Mouse (Mus musculus): Measurements from ENCODE around the gene Olfr1134. TPM values are rescaled to one million over a fixed set of nuclear protein-coding genes. Genes with fewer than 3 reads are reported as not detected.
"Not testable (repeated sequence)": the region's sequence is repeated elsewhere in the genome, so short reads cannot be mapped to it uniquely, and the experiment has no call there.

The Olfr1134 gene
- not detected for total RNA-seq (2021)
- not detected in 2 replicates for polyA plus RNA-seq (2012; rRNA removed)
- long read RNA-seq: 0 reads

DNA sequence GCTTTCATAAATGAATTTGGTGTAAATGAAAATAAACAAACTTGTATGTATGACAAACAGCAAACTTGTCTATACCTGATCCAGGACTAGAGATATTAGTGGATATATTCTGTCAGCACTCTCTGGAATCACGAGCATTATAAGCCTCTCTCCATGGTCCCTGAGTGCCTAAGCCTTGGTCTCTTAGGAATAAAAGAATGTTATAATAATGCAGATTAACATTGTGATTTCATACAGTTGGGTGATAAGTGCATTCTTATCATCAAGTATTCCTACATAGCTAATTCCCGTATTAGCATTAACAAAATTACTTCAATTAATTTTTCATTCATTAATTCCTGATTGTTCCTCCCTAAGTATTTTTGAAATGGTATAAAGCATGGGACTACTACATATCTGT, at the start of gene Olfr1134:
Gene Olfr1134 (minus strand): TSS at position 101 of the 400 bp plus-strand sequence.
- DNase-seq: no peak

- no peak for DNase-seq
Observed at GRCm38 (mm10) chr2:87693847-87694246, 35.6 kb upstream of the Olfr1134 start, which contains the start of gene Olfr1136. Gene Olfr1136 (minus strand): TSS chr2:87693947.

GRCm38 (mm10) chr2:87673564-87673963, 15.3 kb upstream of the Olfr1134 start, which contains the start of gene Olfr1135:
Gene Olfr1135 (minus strand): TSS chr2:87673664.
- no peak for DNase-seq

DNA sequence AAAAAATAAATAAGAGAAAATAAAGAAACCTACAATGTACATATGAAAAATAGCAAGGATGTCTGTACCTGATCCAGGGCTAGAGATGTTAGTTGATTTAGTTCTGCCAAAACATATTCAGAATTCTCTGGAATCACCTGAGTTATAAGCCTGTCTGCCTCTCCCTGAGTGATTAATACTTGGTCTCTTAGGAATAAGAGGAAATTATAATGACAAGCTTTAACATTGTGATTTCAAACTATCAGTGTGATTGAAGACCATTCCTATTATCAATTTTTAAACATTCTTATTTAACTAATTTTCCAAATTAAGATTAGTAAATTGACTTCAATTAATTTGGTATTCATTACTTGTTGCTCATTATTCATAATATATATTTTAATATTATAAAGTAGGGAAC, 11.0 kb downstream of the Olfr1134 start, which contains the start of gene Olfr1133:
Gene Olfr1133 (minus strand): TSS at position 101 of the 400 bp plus-strand sequence.
- DNase-seq: no peak

- no peak for DNase-seq
Observed at GRCm38 (mm10) chr2:87642441-87642840, 15.8 kb downstream of the Olfr1134 start.

DNA sequence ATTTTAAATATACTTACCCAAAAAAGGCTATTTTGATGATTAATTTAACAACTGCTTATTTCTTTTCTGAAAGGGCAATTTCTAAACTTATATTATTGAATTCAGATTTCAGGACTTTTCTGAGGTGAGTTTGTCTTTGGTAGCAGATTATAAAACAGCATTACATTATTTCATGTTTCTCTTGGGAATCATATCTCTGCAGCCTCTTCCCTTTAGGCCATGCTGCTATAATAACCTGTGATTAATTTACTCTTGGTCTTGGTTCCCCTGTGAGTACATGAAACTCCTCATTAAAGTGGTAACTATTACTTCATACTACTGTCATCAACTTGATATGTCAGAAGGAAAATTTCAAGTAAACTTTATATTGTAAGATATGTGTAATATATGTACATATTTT, 20.8 kb downstream of the Olfr1134 start, which contains the start of gene Olfr1132:
Gene Olfr1132 (minus strand): TSS at position 101 of the 400 bp plus-strand sequence.
- no peak for DNase-seq

- no peak for DNase-seq
Observed at GRCm38 (mm10) chr2:87626804-87627203, 31.5 kb downstream of the Olfr1134 start, which contains the start of gene Olfr1131. Gene Olfr1131 (plus strand): TSS chr2:87627104.

DNA sequence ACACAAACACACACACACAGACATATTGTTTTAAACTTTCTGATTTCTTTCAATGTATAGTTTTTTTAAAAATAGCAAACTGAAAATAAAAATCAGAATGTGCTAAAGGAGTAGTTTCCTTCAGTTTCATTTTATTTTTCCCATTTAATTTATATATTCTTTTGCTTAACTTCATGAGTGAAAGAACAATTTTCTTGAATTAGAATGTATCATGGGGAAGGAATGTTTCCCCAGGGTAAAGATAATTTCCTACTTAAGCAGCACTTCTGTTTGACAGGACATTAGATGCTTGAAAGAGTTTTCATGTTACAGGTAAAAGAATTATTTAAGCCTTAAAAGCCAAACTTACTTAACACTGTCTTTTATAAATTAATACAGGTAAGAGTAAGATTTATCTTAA, 52.3 kb downstream of the Olfr1134 start, which contains the start of gene Olfr1130:
Gene Olfr1130 (plus strand): TSS at position 301 of the 400 bp plus-strand sequence.
- DNase-seq: not testable (repeated sequence)

Other genes with a start within 250 kb of the Olfr1134 start
- gene Olfr1123, start 241.8 kb downstream of the Olfr1134 start, total RNA-seq (2021): not detected
- gene Olfr1123, start 241.8 kb downstream of the Olfr1134 start, polyA plus RNA-seq (2012; rRNA removed): not detected in 2 replicates
- not detected for gene Olfr1124, start 228.2 kb downstream of the Olfr1134 start, total RNA-seq (2021)
- gene Olfr1124, start 228.2 kb downstream of the Olfr1134 start, polyA plus RNA-seq (2012; rRNA removed): not detected in 2 replicates
- not detected for gene Olfr1126, start 204.5 kb downstream of the Olfr1134 start, total RNA-seq (2021)
- not detected in 2 replicates for gene Olfr1126, start 204.5 kb downstream of the Olfr1134 start, polyA plus RNA-seq (2012; rRNA removed)
- gene Pramel7, start 161.4 kb downstream of the Olfr1134 start, total RNA-seq (2021): not detected
- not detected in 2 replicates for gene Pramel7, start 161.4 kb downstream of the Olfr1134 start, polyA plus RNA-seq (2012; rRNA removed)
- not detected for gene Pramel6, start 151.9 kb downstream of the Olfr1134 start, total RNA-seq (2021)
- not detected in 2 replicates for gene Pramel6, start 151.9 kb downstream of the Olfr1134 start, polyA plus RNA-seq (2012; rRNA removed)
- gene Olfr153, start 126.7 kb downstream of the Olfr1134 start, total RNA-seq (2021): not detected
- gene Olfr153, start 126.7 kb downstream of the Olfr1134 start, polyA plus RNA-seq (2012; rRNA removed): not detected in 2 replicates
- not detected for gene Olfr1128, start 112.9 kb downstream of the Olfr1134 start, total RNA-seq (2021)
- not detected in 2 replicates for gene Olfr1128, start 112.9 kb downstream of the Olfr1134 start, polyA plus RNA-seq (2012; rRNA removed)
- gene Olfr1129, start 84.6 kb downstream of the Olfr1134 start, total RNA-seq (2021): not detected
- not detected in 2 replicates for gene Olfr1129, start 84.6 kb downstream of the Olfr1134 start, polyA plus RNA-seq (2012; rRNA removed)
- gene Olfr1130, start 52.2 kb downstream of the Olfr1134 start, total RNA-seq (2021): not detected
- gene Olfr1130, start 52.2 kb downstream of the Olfr1134 start, polyA plus RNA-seq (2012; rRNA removed): not detected in 2 replicates
- gene Olfr1131, start 31.4 kb downstream of the Olfr1134 start, total RNA-seq (2021): not detected
- gene Olfr1131, start 31.4 kb downstream of the Olfr1134 start, polyA plus RNA-seq (2012; rRNA removed): not detected in 2 replicates
- gene Olfr1132, start 20.9 kb downstream of the Olfr1134 start, total RNA-seq (2021): not detected
- not detected in 2 replicates for gene Olfr1132, start 20.9 kb downstream of the Olfr1134 start, polyA plus RNA-seq (2012; rRNA removed)
- not detected for gene Olfr1133, start 11.1 kb downstream of the Olfr1134 start, total RNA-seq (2021)
- not detected in 2 replicates for gene Olfr1133, start 11.1 kb downstream of the Olfr1134 start, polyA plus RNA-seq (2012; rRNA removed)
- not detected for gene Olfr1135, start 15.2 kb upstream of the Olfr1134 start, total RNA-seq (2021)
- gene Olfr1135, start 15.2 kb upstream of the Olfr1134 start, polyA plus RNA-seq (2012; rRNA removed): not detected in 2 replicates
- gene Olfr1136, start 35.5 kb upstream of the Olfr1134 start, total RNA-seq (2021): not detected
- not detected in 2 replicates for gene Olfr1136, start 35.5 kb upstream of the Olfr1134 start, polyA plus RNA-seq (2012; rRNA removed)
- not detected for gene Olfr1137, start 54.7 kb upstream of the Olfr1134 start, total RNA-seq (2021)
- gene Olfr1137, start 54.7 kb upstream of the Olfr1134 start, polyA plus RNA-seq (2012; rRNA removed): not detected in 2 replicates
- gene Olfr1138, start 81.5 kb upstream of the Olfr1134 start, total RNA-seq (2021): not detected
- gene Olfr1138, start 81.5 kb upstream of the Olfr1134 start, polyA plus RNA-seq (2012; rRNA removed): not detected in 2 replicates
- not detected for gene Olfr1140, start 85.3 kb upstream of the Olfr1134 start, total RNA-seq (2021)
- gene Olfr1140, start 85.3 kb upstream of the Olfr1134 start, polyA plus RNA-seq (2012; rRNA removed): not detected in 2 replicates
- gene Olfr1141, start 95.5 kb upstream of the Olfr1134 start, total RNA-seq (2021): not detected
- not detected in 2 replicates for gene Olfr1141, start 95.5 kb upstream of the Olfr1134 start, polyA plus RNA-seq (2012; rRNA removed)
- gene Olfr152, start 121.0 kb upstream of the Olfr1134 start, total RNA-seq (2021): not detected
- not detected in 2 replicates for gene Olfr152, start 121.0 kb upstream of the Olfr1134 start, polyA plus RNA-seq (2012; rRNA removed)
- not detected for gene Olfr1143, start 142.1 kb upstream of the Olfr1134 start, total RNA-seq (2021)
- gene Olfr1143, start 142.1 kb upstream of the Olfr1134 start, polyA plus RNA-seq (2012; rRNA removed): not detected in 2 replicates
- gene Olfr1145, start 151.4 kb upstream of the Olfr1134 start, total RNA-seq (2021): not detected
- not detected in 2 replicates for gene Olfr1145, start 151.4 kb upstream of the Olfr1134 start, polyA plus RNA-seq (2012; rRNA removed)
- not detected for gene Olfr1148, start 172.1 kb upstream of the Olfr1134 start, total RNA-seq (2021)
- not detected in 2 replicates for gene Olfr1148, start 172.1 kb upstream of the Olfr1134 start, polyA plus RNA-seq (2012; rRNA removed)
- not detected for gene Olfr1150-ps1, start 185.5 kb upstream of the Olfr1134 start, total RNA-seq (2021)
- not detected in 2 replicates for gene Olfr1150-ps1, start 185.5 kb upstream of the Olfr1134 start, polyA plus RNA-seq (2012; rRNA removed)
- not detected for gene Olfr1151, start 197.4 kb upstream of the Olfr1134 start, total RNA-seq (2021)
- gene Olfr1151, start 197.4 kb upstream of the Olfr1134 start, polyA plus RNA-seq (2012; rRNA removed): not detected in 2 replicates
- not detected for gene Olfr1152, start 208.0 kb upstream of the Olfr1134 start, total RNA-seq (2021)
- gene Olfr1152, start 208.0 kb upstream of the Olfr1134 start, polyA plus RNA-seq (2012; rRNA removed): not detected in 2 replicates
- not detected for gene Olfr1153, start 236.5 kb upstream of the Olfr1134 start, total RNA-seq (2021)
- not detected in 2 replicates for gene Olfr1153, start 236.5 kb upstream of the Olfr1134 start, polyA plus RNA-seq (2012; rRNA removed)
- gene Olfr1154, start 246.7 kb upstream of the Olfr1134 start, total RNA-seq (2021): not detected
- gene Olfr1154, start 246.7 kb upstream of the Olfr1134 start, polyA plus RNA-seq (2012; rRNA removed): not detected in 2 replicates